Mouse (Mus musculus) olfactory bulb, adult 2 months (tissue): ENCODE data around the gene Trank1.

Experiments
- CTCF ChIP-seq: fragments of 200-500 bp; IDR thresholded peaks from 2 replicates; pipeline ENCODE4 v1.5.1; 2012; ENCODE audit warnings: low read depth, mild to moderate bottlenecking, low read length, moderate library complexity; ENCODE audit not compliant: insufficient read depth
- POLR2A ChIP-seq: fragments of 200-500 bp; IDR thresholded peaks from 2 replicates; pipeline ENCODE4 v1.6.1; 2012; ENCODE audit warnings: mild to moderate bottlenecking, low read depth, low read length, moderate library complexity; ENCODE audit not compliant: insufficient read depth

GRCm38 (mm10) chr9:111289832-111290339 is 21.7 kb upstream of the Trank1 start:
- TF ChIP-seq POLR2A (no peak), CTCF (peak; percentile 100)
